Mouse (Mus musculus) kidney, postnatal 0 days (tissue): Measurements from ENCODE around the gene Slc4a1. TPM values are rescaled to one million over a fixed set of nuclear protein-coding genes. Genes with fewer than 3 reads are reported as not detected.

Experiments used
- ATAC-seq: fragments of 200-750 bp; cut with Nextera tagmentation; replicated peaks from 2 replicates; pipeline ENCODE4 v1.8.0; 2017; ENCODE audit warnings: low read depth, moderate number of reproducible peaks, moderate TSS enrichment, moderate library complexity; ENCODE audit not compliant: low FRiP score
- DNase-seq: peaks from one replicate; pipeline ENCODE4 v3.0.0-alpha.2; 2016; ENCODE audit warnings: low spot score
- H3K27ac ChIP-seq: fragments of 300-500 bp; sonication (generic); 2 replicates; pipeline ENCODE4 v1.5.1; 2014; ENCODE audit warnings: mild to moderate bottlenecking
- H3K27me3 ChIP-seq: fragments of 300-500 bp; sonication (generic); 2 replicates; pipeline ENCODE4 v1.6.1; 2014; ENCODE audit warnings: low read length, mixed read lengths; ENCODE audit not compliant: insufficient read depth
- H3K36me3 ChIP-seq: fragments of 300-500 bp; sonication (generic); 2 replicates; pipeline ENCODE4 v1.6.1; 2014; ENCODE audit warnings: low read length, mixed read lengths; ENCODE audit not compliant: insufficient read depth
- H3K4me1 ChIP-seq: fragments of 300-500 bp; sonication (generic); replicated peaks from 2 replicates; pipeline ENCODE4 v1.6.1; 2014; ENCODE audit warnings: antibody characterized with exemption, low read length, mixed read lengths; ENCODE audit not compliant: insufficient read depth
- H3K4me2 ChIP-seq: fragments of 300-500 bp; sonication (generic); 2 replicates; pipeline ENCODE4 v1.6.1; 2014; ENCODE audit warnings: mild to moderate bottlenecking, low read length, moderate library complexity, mixed read lengths
- H3K4me3 ChIP-seq: fragments of 300-500 bp; sonication (generic); replicated peaks from 2 replicates; pipeline ENCODE4 v1.5.1; 2014; ENCODE audit warnings: low read depth, low read length
- H3K9ac ChIP-seq: fragments of 300-500 bp; sonication (generic); 2 replicates; pipeline ENCODE4 v1.6.1; 2014; ENCODE audit warnings: low read depth, low read length
- H3K9me3 ChIP-seq: fragments of 300-500 bp; sonication (generic); replicated peaks from 2 replicates; pipeline ENCODE4 v1.6.1; 2016; ENCODE audit warnings: low read length, inconsistent platforms, mixed read lengths
- CTCF ChIP-seq: IDR thresholded peaks from 2 replicates; pipeline ENCODE4 v1.5.1; 2016; ENCODE audit warnings: antibody characterized with exemption, low read depth, mild to moderate bottlenecking, moderate library complexity
- WGBS: fragments of 180-500 bp; shearing (Covaris S2); extraction: QIAGEN DNeasy Blood & Tissue Kit; methylation state at CpG from one replicate; pipeline ENCODE4 v1.1.7; 2014; 5-methylcytosine and 5-hydroxymethylcytosine counted together
- polyA plus RNA-seq: library from polyadenylated mRNA; unstranded; fragments of >200 nt; fragmentation: Nextera tagmentation; extraction: Ambion mirVana; gene quantifications from 2 replicates; pipeline ENCODE4 v1.2.1, GENCODE M21; 2015

The Slc4a1 gene
- polyA plus RNA-seq, 1 experiment from 2014 or later = 7.4 TPM

DNA sequence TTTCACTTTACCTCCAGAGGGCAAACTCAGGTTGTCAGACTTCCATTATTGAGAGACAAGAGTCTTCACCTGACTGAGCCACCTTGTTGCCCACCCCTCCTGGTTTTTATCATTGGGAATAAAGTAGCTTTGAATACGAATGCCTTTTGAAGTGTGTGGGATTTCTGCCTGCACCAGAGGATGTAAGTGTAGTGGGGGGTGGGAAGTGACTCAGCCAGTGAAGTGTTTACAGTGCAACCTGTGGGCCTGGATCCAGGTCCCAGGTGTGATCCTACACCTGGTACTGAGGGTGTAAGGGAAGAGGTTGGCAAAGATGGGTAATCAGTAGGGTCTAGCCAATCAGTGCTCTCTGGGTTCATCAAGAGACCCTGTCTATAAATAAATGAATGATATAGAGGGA, 42.5 kb downstream of the Slc4a1 start:
- no peak overlapping the region for H3K27ac ChIP-seq
- no peaks in the 10 kb centered on the region for H3K9me3 ChIP-seq
- H3K4me3 ChIP-seq = no peak overlapping the region
- TF ChIP-seq CTCF = no peak
- DNase-seq (no peak), ATAC-seq (no peak)
- no peaks in the 10 kb centered on the region for H3K4me1 ChIP-seq
- no peak overlapping the region for H3K9ac ChIP-seq
- H3K27me3 ChIP-seq = no peaks in the 10 kb centered on the region
- no peak overlapping the region for H3K4me2 ChIP-seq
- no peaks in the 10 kb centered on the region for H3K36me3 ChIP-seq
- 72% methylated on average over 1 of the region's 1 CpGs for WGBS

DNA sequence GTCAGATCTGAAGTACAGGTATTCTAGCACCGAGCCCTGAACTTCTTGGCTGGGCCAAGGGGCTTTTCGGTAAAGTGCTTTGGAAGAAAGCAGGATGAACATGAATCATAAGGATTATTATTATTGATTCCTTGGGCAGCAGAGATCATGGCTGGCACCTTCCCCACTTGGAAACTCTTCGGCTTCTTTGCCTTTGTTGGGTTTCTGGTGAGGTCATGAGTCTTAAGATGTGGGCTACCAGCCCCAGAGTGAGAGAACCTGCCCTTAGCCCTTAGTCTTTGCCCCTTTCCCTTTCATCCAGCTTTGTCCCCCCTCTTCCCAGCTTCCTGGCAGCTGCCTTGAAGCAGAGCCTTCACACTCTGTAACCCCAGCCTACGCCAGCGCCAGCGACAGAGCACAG, 44.1 kb downstream of the Slc4a1 start:
- ATAC-seq = no peak

DNA sequence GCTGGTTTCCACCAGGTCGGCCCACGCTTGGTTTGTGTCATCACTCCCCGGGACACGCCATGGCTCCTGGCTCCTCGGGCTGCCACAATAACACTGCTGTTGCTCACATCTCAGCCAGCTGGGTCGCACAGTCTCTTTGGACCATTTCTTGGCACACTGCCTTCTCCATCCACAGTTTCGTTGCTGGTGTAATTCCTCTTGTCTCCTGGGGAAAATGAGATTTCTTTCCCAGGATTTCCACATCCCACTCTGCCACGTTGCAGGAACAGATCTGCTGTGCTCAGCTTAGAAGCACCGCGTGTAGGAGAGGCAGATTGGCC, 45.4 kb downstream of the Slc4a1 start:
- no peaks in the 10 kb centered on the region for H3K9me3 ChIP-seq
- H3K4me1 ChIP-seq = 0 out of 2 replicates have a peak, but pooled peaks cover 1% of the 10 kb centered on the region
- H3K9ac ChIP-seq = peak overlapping the region; percentile 97; the same call in 1 of the 2 replicates
- DNase-seq (peak; percentile 89), ATAC-seq (no peak)
- no peak for TF ChIP-seq CTCF
- H3K27ac ChIP-seq = peak overlapping the region; percentile 99
- H3K4me2 ChIP-seq = peak overlapping the region; percentile 82
- no peaks in the 10 kb centered on the region for H3K36me3 ChIP-seq
- H3K4me3 ChIP-seq = peak overlapping the region; percentile 99
- no peaks in the 10 kb centered on the region for H3K27me3 ChIP-seq
- 16% methylated on average over 10 of the region's 10 CpGs for WGBS

More for the DNA sequence above, 44.1 kb downstream of the Slc4a1 start:
- DNase-seq = no peak
- whole genome bisulfite sequencing = 69% methylated on average over 6 of the region's 6 CpGs
- no peak for TF ChIP-seq CTCF
- Histone ChIP-seq H3K4me3 (no peak overlapping the region), H3K27ac (no peak overlapping the region), H3K9ac (no peak overlapping the region), H3K36me3 (no peaks in the 10 kb centered on the region), H3K4me1 (no peaks in the 10 kb centered on the region), H3K4me2 (no peak overlapping the region), H3K27me3 (no peaks in the 10 kb centered on the region), H3K9me3 (no peaks in the 10 kb centered on the region)

DNA sequence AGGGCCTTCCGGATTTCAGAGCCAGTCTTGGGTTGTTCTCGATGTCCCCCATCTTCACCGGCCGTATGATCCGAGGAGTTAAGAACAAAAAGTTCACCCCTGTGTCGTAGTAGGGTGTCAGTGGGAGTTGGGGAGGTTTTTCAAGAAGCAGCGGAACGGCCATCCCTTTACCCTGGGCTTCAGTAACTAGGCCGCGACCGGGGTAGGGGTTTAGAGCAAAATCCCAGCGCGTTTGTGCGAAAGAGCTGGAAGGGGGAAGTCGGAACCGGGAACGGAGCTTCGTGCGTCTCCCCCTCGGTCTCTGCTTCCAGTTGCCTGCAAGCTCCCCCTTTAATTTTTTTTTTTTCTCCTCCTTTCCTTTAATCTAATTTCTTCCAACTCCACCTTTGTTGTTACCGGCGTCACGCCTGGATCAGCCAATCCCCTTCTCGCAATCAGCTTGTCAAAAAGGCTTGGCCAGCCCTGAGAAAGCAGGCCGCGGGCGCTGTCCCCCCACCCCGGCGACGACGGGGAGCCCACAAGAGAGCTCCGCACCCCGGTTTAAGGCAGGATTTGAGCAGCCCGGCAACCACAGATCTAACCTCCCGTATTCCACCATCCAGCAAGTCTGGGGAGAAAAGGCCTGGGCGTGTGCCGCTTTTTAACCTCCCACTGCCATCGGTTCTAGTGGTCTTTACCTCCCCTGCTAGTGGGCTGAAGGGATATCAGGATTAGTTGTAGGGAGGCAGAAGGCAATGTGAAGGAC, 45.9 kb downstream of the Slc4a1 start:
- Histone ChIP-seq H3K27me3 (no peaks in the 10 kb centered on the region), H3K9me3 (no peaks in the 10 kb centered on the region), H3K4me1 (0 out of 2 replicates have a peak, but pooled peaks cover 3% of the 10 kb centered on the region), H3K27ac (peak overlapping the region; percentile 99), H3K4me2 (peak overlapping the region; percentile 82), H3K4me3 (peak overlapping the region; percentile 99), H3K36me3 (no peaks in the 10 kb centered on the region), H3K9ac (peak overlapping the region; percentile 97)
- TF ChIP-seq CTCF = no peak
- WGBS = 1% methylated on average over 38 of the region's 38 CpGs
- peak; percentile 90 for DNase-seq
- no peak for ATAC-seq

DNA sequence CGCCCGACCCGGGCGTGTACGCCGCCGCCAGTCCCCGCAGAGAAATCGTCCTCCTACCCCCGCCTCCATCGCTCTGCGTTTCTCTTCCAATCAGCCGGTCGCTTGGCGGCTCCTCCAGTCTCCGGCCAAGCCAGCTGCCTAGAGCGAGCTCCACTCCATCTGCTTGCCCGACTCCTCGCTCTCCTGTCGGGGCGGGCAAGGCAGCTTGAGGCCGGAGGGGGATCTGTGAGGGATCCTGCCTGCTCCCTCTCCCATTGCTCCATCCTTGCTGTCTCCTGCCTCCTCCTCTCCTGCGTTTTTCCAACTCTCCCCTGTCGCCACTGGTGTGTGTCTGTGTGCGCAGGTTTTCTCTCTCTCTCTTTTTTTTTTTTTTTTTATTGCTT, 46.6 kb downstream of the Slc4a1 start, which contains the start of gene Ubtf:
Gene Ubtf (minus strand): TSS at position 333 of the 383 bp plus-strand sequence.
- ATAC-seq = no peak
- under 1% methylated on average over 25 of the region's 25 CpGs for WGBS
- Histone ChIP-seq H3K36me3 (peaks cover 4% of the 10 kb centered on the region), H3K9me3 (no peaks in the 10 kb centered on the region), H3K4me3 (peak within 1 kb of the TSS; percentile 99), H3K4me1 (0 out of 2 replicates have a peak, but pooled peaks cover 3% of the 10 kb centered on the region), H3K27ac (peak within 1 kb of the TSS; percentile 99), H3K9ac (peak within 1 kb of the TSS; percentile 97), H3K4me2 (peak within 1 kb of the TSS; percentile 82), H3K27me3 (no peaks in the 10 kb centered on the region)
- DNase-seq = peak; percentile 91
- TF ChIP-seq CTCF = no peak

DNA sequence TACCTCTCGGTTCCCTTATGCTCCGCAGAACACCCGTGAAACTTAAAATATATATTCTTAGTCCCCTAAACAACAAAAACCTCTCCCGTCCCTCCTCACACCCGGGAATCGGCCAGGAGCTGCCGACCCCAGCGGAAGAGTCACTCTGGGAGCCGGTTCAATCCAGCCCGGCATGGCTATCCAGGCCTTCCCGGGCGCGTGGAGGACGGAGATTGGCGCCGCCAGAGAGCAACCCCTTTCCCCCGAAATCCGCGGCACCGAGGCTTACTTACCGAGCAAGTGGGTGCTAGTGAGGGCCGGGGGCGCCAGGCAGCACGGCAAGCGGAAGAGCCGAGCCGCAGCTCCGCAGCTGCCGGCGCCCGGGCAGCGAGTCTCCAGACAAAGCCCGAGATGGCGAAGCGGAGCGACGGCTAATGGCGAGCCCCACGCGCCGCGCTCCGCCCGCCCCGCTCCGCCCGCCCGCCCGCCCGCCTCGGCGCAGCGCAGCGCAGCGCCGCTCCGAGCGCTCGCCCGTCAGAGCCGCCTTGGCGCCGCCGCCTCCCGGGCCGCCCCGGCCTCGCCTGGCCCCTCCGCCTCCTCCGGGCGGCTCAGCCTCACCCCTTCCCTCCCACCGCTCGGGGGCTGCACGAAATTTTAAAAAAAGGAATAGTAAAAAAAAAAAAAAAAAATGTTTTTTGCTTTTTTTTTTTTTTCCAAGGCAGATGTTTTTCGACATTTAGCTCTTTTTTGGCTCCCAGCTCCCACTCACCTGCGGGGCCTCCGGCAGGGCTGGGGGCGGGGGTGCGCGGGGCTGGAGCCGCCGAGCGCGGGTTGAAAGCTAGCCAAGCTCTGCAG, 47.2 kb downstream of the Slc4a1 start:
- peak overlapping the region; percentile 99 for H3K4me3 ChIP-seq
- peak overlapping the region; percentile 97 for H3K9ac ChIP-seq
- no peak for TF ChIP-seq CTCF
- H3K36me3 ChIP-seq = peaks cover 10% of the 10 kb centered on the region
- ATAC-seq = no peak
- no peaks in the 10 kb centered on the region for H3K9me3 ChIP-seq
- 0 out of 2 replicates have a peak, but pooled peaks cover 3% of the 10 kb centered on the region for H3K4me1 ChIP-seq
- peak; percentile 60 for DNase-seq
- peak overlapping the region; percentile 99 for H3K27ac ChIP-seq
- under 1% methylated on average over 84 of the region's 84 CpGs for WGBS
- H3K4me2 ChIP-seq = peak overlapping the region; percentile 82
- H3K27me3 ChIP-seq = no peaks in the 10 kb centered on the region
